Comparison of ENCODE assay signal across 8 mouse cellular contexts in genomic region chr7:144620721-144621681, GRCm38 (mm10). TPM values are rescaled to one million over a fixed set of nuclear protein-coding genes. Genes with fewer than 3 reads are reported as not detected.
DNase-seq lines count a peak whose midpoint lies in the region; ATAC-seq and TF ChIP-seq lines count a peak whose summit lies in the region.

No protein-coding gene starts in this region.

- 58% methylated on average over 22 of the region's 22 CpGs for WGBS in limb, embryonic 14.5 days
- 68% methylated on average over 22 of the region's 22 CpGs for WGBS in intestine, embryonic 15.5 days

- no peaks in the 10 kb centered on the region for H3K4me1 ChIP-seq in limb, embryonic 14.5 days (ENCODE audit: control insufficient read depth, insufficient read depth, low read length)
- no peaks in the 10 kb centered on the region for H3K4me1 ChIP-seq in intestine, embryonic 15.5 days (replicated peaks)

- no peak overlapping the region for H3K4me2 ChIP-seq in limb, embryonic 14.5 days (replicated peaks; ENCODE audit: low read depth, low read length, severe bottlenecking)
- no peak overlapping the region for H3K4me2 ChIP-seq in intestine, embryonic 15.5 days (replicated peaks)

- H3K9me3 ChIP-seq in limb, embryonic 14.5 days (ENCODE audit: control insufficient read depth, low read length) = no peaks in the 10 kb centered on the region
- H3K9me3 ChIP-seq in intestine, embryonic 15.5 days = no peaks in the 10 kb centered on the region

- H3K36me3 ChIP-seq in limb, embryonic 14.5 days (ENCODE audit: control insufficient read depth, insufficient read depth, low read length) = no peaks in the 10 kb centered on the region
- H3K36me3 ChIP-seq in intestine, embryonic 15.5 days = peaks cover 6% of the 10 kb centered on the region; the same call in 1 of the 2 replicates

- no peak for TF ChIP-seq CTCF in brain, embryonic 14.5 days (IDR thresholded peaks at IDR 0.05; ENCODE audit: borderline replicate concordance, extremely low read depth, insufficient read depth, insufficient read length)

- ATAC-seq in limb, embryonic 14.5 days (ENCODE audit: low FRiP score, low read depth) = no peak
- ATAC-seq in intestine, embryonic 15.5 days = no peak
- ATAC-seq in cerebellum, adult (ENCODE audit: insufficient number of reproducible peaks, low FRiP score, low TSS enrichment) = no peak

- H3K27ac ChIP-seq in limb, embryonic 14.5 days (replicated peaks; ENCODE audit: low read depth, low read length) = no peak overlapping the region
- no peak overlapping the region for H3K27ac ChIP-seq in intestine, embryonic 15.5 days

- no peak for TF ChIP-seq POLR2A in brain, embryonic 14.5 days (IDR thresholded peaks at IDR 0.05; ENCODE audit: borderline replicate concordance, extremely low read depth, insufficient read depth, insufficient read length, poor library complexity, severe bottlenecking)
- TF ChIP-seq POLR2A in limb, embryonic 14.5 days (IDR thresholded peaks at IDR 0.05; ENCODE audit: borderline replicate concordance, extremely low read depth, insufficient read depth, insufficient read length) = no peak

- no peak overlapping the region for H3K9ac ChIP-seq in limb, embryonic 14.5 days (ENCODE audit: low read depth, low read length, severe bottlenecking)
- no peak overlapping the region for H3K9ac ChIP-seq in intestine, embryonic 15.5 days

- peak; percentile 12 to 32 for DNase-seq in left cerebral cortex, adult 18-20 months (ENCODE audit: low spot score in 2 of 2)
- DNase-seq in left cerebral cortex, adult 11 months (ENCODE audit: low spot score) = no peak
- peak; percentile 45 for DNase-seq in brain, embryonic 14.5 days (ENCODE audit: low read depth)
- peak; percentile 9 for DNase-seq in limb, embryonic 14.5 days (ENCODE audit: low spot score)
- DNase-seq in right cerebral cortex, postnatal 4 days = peak; percentile 11
- no peak for DNase-seq in c-Kit-positive CD71-positive TER-119-positive erythroid progenitor cells, embryonic 14.5 days (ENCODE audit: low spot score)

- no peaks in the 10 kb centered on the region for H3K27me3 ChIP-seq in limb, embryonic 14.5 days (ENCODE audit: control insufficient read depth, insufficient read depth, low read length)
- H3K27me3 ChIP-seq in intestine, embryonic 15.5 days (replicated peaks) = no peaks in the 10 kb centered on the region

- H3K4me3 ChIP-seq in limb, embryonic 14.5 days (replicated peaks; ENCODE audit: low read length) = no peak overlapping the region
- H3K4me3 ChIP-seq in intestine, embryonic 15.5 days (replicated peaks) = no peak overlapping the region

RNA-seq across cellular contexts. Expression of gene Fadd, which starts 38.7 kb away (rescaled TPM):
- 1 to 10 TPM; 2.2 to 2.3 TPM for total RNA-seq in left cerebral cortex, adult 18-20 months (2021)
- 5.9 and 7.1 TPM in 2 replicates for polyA plus RNA-seq in brain, embryonic 14.5 days (2012; rRNA removed)
- polyA plus RNA-seq in limb, embryonic 14.5 days (2012; rRNA removed) = 9.3 and 10.8 TPM in 2 replicates
- 9.6 and 11.0 TPM in 2 replicates for polyA plus RNA-seq in limb, embryonic 14.5 days (2014; fragmentation: Nextera tagmentation; extraction: Ambion mirVana)
- polyA plus RNA-seq in intestine, embryonic 15.5 days (2015; fragmentation: Nextera tagmentation; extraction: Ambion mirVana) = 12.8 and 13.0 TPM in 2 replicates

Comparison
In these comparisons a context has a peak if more than half of its experiments do, and no peak if none do; other contexts are left out.
1. DNase-seq: peak in left cerebral cortex, adult 18-20 months (2 of 2), brain, embryonic 14.5 days (single experiment), limb, embryonic 14.5 days (single experiment) and right cerebral cortex, postnatal 4 days (single experiment); none in left cerebral cortex, adult 11 months (single experiment) and c-Kit-positive CD71-positive TER-119-positive erythroid progenitor cells, embryonic 14.5 days (single experiment).